Mouse (Mus musculus): ENCODE results near the gene Slc3a1. TPM values are rescaled to one million over a fixed set of nuclear protein-coding genes. Genes with fewer than 3 reads are reported as not detected.

The Slc3a1 gene
- polyA plus RNA-seq, 1 experiment from 2014 or later, result 0.13 TPM

DNA sequence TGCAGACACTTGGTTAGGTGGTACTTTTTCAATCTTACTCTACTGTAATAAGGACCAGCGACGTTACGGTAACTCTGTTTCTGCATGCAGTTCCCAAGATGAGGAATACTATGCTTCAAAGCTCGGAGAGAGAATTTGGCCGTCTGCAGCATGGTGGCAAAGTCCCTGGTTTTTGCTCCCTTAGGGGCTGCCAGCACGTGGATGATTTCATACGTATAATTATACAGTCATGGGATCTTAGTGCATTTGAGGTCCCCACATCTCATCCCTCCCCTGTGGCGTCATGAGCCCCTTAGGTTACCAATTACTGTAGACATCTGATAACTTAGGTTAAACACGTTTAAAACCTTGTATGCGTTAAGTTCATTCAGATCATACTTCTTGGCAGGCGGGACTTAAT lies 60.2 kb downstream of the Slc3a1 start:
- no peak for DNase-seq (ENCODE audit: low spot score)

DNA sequence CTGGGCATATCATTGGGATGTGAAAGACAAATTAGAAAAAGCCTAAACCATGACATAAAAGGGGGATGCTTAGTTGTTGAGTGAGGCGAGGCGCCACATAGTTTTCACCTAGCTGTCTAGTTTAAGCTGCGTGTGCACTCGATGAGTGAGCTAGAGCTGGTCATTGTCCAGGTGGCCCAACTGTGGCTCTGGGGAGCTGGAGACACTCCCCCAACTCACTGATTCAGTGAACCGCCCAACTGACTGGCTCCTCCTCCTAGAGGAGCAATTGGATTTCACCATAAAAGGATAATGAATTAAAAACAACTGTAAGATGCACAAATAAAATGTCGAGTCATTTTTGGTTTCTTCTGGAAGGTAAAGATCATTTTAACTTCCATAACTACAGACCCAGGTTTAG lies 60.8 kb downstream of the Slc3a1 start:
- no peak for DNase-seq (ENCODE audit: low spot score)

DNA sequence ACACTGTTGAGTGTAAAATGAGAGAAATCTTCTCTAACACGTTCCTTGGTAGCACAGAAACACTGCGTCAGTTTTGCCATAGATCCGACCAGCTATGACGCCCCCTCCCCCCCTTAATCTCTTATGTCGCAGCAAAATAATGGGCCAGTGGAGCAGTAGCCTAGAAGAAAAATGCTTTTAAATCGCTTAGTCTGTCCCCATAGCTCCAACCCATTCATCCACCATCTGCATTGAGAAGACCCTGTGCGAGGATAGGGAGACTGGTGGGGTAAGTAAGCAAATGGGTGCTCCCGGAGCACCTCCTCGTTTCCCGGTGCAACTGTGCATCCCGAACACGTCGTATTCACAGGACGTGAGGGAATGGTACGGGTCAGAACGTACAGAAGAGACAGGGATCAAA lies 61.4 kb downstream of the Slc3a1 start:
- DNase-seq (ENCODE audit: low spot score), result peak; percentile 19

DNA sequence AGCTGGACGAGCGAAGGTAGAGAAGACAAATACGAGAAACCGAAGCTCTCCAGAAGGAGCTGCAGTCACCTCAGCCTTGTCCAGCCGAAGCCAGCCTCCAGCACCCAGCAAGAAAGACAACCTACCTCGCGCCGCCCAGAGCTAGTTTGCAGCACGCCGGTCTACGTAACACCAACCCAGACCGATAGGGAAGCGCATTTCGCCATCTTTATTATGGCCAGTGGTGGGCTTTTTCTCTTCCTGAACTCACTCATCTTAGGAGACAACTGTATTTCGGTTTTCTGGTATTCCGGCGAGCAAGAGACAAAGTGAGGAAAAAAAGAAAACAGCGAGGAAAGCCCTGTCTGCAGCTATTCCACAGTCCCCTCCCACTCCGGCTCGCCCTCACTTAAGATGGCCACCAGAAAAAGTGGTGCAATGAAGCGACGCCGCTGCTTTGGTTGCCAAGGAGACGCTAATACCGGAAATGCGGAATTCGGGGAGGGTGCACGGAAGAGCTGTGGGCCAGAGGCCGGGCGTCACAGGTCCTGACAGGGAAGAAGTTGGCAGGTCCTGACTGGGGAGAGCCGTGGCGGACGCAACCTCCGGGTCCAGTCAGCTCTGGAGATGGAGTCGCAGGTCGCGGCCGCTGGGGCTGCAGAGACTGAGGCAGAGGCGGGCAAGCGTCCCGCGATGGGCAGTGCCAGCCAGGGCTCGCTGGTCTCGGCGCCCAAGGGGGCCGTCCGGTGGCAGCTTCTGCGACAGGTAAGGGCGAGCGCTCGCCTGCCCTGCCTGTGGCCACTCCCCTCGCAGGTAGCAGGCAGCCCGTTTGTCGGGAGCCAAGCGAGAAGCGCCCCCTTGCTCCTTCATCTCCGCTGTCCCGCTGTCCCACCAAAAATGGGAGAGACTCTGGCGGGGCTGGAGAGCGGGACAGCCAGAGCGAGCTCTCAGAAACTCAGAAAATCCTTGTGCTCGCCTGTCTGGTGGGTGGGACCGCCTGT lies 62.2 kb downstream of the Slc3a1 start, which contains the start of the genes Prepl and Camkmt:
TSS of gene Prepl (minus strand) at position 122 of the 980 bp plus-strand sequence.
TSS of gene Camkmt (plus strand) at position 433 of the 980 bp plus-strand sequence.
- peak; percentile 97 for DNase-seq (ENCODE audit: low spot score)

DNA sequence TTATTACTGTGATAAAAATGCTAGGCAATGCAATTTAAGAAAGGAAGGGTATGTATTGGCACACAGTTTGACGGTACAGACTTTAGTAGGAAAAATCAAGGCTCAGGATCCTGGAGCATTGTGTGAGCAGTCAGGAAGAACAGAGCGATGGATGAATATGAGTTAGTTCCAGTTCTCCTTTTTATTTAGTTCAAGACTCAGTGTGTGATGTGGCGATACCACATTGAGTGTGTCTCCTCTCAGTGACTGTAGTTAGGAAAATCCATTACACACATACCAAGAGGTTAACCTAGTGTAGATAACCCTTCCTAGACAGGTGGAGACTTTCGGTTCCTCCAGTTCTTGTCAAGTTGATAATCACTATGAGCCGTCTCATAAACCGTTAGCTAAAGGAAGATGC lies 63.6 kb downstream of the Slc3a1 start:
- no peak for DNase-seq (ENCODE audit: low spot score)

DNA sequence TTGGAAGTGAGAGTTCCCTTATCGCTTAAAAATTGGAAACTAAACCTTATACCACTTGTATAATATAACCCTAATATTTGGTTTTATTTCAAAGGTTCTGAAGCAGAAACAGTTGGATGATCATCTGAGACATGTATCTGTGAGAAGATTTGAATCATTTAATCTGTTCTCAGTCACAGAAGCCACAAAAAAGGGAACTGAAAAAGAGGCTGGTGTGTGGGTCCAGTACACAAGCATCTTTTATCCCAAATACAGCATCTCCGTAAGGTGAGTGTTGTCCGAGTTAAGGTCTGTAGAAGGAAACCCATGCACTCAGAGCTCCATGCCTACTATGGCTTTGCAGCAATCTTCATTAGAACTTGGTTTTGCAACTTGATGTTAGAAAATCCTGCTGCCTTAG lies 68.2 kb downstream of the Slc3a1 start:
- no peak for DNase-seq (ENCODE audit: low spot score)

DNA sequence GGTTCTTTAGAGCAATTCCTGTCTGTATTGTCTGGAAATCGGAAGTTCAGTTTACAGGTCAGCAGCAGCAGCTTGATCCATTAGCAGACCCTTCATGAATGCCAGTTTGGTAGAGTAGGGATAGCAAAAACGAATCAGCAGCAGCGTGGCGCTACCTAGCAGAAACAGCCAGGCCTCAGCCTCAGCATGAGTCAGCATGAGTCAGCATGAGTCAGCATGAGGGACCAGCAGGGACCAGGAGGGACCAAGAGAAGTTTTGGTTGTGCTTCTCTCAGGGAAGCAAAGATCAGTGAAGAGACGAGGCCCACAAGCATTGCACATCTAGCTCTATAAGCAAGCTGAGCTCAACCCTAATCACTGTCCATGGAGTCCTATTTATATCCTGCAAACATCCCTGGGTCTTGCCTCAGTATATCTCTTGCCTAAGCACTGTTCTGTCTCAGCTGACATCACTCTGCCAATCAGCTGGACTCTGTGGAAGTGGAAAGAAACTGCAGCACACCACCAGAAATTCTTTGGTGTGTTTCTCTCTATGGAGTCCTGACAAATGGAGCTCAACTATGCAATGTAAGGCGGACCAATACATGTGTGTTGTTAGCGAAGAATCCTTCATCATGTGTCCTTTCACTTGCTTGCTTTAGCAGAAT lies 70.6 kb downstream of the Slc3a1 start:
- no peak for DNase-seq (ENCODE audit: low spot score)

DNA sequence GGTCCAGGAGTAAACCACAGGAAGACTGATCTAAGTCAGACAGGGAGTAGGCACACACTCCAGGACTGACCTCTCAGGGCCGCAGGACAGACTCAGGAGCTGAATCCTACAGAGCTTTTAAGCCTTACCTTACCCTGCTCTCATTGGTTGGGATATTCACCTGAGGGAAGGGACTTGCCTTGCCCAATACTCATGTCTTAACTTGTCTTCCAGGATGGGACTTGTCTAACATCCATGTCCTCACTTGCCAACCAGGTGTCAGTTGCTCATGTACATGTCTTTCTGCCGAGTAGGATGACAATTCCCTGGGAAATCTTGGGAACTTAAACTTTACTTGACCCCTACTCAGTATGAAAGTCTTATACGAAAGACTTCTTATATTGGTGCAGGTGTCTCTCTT lies 72.1 kb downstream of the Slc3a1 start:
- DNase-seq (ENCODE audit: low spot score), result no peak

DNA sequence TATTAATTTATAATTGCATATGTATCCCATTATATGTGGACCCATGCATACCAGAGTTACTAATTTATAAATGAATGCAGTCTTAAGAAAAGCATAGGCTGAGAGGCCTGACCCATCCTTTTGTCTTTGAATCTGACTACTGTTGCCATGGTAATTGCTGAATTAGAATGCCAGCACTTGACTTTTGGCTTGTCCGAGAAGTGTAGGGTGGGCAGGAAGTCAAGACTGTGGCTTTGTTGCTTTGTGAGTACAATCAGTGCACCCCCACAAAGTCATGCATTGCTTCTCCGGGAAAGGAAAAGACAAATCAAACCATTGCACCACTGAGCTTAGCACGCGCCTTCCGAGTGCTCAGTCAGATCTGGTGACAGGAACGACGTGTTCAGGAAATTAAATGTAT lies 73.6 kb downstream of the Slc3a1 start:
- no peak for DNase-seq (ENCODE audit: low spot score)

DNA sequence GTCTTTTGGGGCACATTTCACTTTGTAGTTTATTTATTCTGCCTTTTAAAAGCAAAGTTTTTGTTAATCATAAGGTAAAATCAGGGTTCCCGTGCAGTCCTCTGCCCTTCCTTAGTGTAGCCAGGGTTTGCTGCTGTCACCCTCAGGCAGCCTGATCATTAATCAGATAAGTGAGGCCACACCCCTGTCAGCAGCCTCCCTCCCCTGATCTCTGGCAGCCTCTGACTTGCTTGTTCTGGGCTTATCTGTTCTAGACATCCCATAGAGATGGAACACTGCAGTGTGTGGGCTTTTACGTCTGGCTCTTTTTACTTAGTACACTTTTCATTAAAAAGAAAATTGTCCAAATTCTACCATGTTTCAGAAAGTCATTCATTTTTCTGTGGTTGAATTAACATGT lies 75.1 kb downstream of the Slc3a1 start:
- DNase-seq (ENCODE audit: low spot score), result no peak

DNA sequence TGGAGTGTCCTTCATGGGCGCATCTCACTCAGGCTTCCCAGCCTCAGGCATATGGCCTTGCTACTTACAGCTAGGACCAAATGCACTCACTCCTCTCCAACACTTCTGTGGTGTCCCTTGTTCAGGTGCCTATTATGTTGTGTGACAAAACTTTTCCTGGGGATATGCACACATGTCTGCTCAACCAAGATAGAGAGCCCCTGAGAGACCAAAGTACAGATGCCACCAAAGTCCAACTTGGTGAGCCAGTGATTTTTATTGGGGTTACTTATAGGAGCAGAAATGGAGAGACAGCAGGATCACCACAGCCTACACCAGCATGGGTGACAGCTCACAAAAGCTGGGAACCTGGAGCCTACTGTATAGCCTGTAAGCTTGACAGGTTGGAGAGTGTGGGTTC lies 82.5 kb downstream of the Slc3a1 start:
- DNase-seq (ENCODE audit: low spot score), result no peak

DNA sequence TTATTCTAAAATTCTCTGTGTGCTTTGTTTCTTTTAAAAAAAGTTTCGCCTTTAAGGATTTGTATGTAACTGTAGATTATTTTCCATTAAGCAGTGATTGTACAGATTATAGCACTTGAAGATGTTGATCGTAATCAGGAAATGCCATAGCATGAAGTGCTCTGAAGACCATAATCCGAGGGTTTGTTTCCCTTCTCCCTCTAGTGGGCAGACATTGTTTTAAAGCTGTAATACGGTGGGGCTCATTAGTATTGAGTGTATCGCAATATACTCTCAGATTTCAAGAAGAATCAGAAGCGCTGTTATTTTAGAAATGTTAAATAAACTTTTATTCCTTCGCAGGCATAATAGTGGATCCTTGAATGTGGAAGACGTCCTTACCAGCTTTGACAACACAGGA lies 85.3 kb downstream of the Slc3a1 start:
- DNase-seq (ENCODE audit: low spot score), result no peak

Other genes starting within 250 kb of the Slc3a1 start
- 24.1 and 26.4 TPM in 2 replicates for gene Lrpprc, start 237.6 kb upstream of the Slc3a1 start, polyA plus RNA-seq (2015; fragmentation: Nextera tagmentation; extraction: Ambion mirVana)
- gene Ppm1b, start 71.6 kb upstream of the Slc3a1 start, polyA plus RNA-seq (2015; fragmentation: Nextera tagmentation; extraction: Ambion mirVana), result 61.0 and 72.9 TPM in 2 replicates
- gene Prepl, start 61.9 kb downstream of the Slc3a1 start, polyA plus RNA-seq (2015; fragmentation: Nextera tagmentation; extraction: Ambion mirVana), result 12.0 and 14.3 TPM in 2 replicates
- gene Camkmt, start 62.2 kb downstream of the Slc3a1 start, polyA plus RNA-seq (2015; fragmentation: Nextera tagmentation; extraction: Ambion mirVana), result 6.6 and 7.3 TPM in 2 replicates

All from thymus, postnatal 0 days (tissue).